Mouse (Mus musculus): ENCODE measurements around the gene Hoxa11. TPM values are rescaled to one million over a fixed set of nuclear protein-coding genes. Genes with fewer than 3 reads are reported as not detected.
A peak's percentile ranks its signal among the peaks of the same experiment; 100 is the strongest.

Gene Hoxa11
- total RNA-seq, 2 experiments from 2014 or later: not detected

DNA sequence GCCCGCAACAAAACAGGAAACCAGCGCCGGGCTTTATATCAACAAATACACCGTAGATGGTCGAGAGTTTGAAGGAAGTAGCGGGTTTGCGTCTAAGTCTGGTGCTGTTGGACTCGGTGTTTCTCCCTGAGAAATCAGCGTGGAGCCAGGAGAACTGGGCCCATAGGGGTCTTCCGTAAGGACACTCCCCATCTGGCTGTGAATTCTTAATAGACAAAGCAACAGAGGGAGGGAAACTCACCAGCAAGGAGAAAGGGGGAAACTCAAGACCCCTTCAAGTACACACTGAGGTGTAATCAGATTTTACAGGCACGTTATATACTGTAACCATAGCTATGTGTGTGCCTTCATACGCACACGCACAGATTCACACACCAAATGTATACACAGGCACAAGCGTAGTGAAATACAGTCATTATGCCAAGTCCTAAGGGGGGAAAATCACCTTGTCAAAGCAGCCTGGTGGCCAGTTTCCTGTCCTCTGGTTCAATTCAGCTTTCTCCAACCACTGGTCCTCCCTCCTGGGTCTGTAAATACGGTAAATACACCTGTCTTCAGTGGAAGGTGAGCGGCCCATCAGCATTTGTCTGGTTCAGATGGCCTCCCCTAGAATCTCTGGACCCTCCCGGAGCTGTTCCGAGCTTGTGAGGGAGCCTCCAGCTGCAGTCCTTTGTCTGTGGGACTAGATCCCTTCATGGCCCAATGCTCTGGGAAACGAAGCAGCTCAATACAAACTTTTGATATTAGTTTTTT lies 20.5 kb upstream of the Hoxa11 start:
- DNase-seq: no peak
- intact Hi-C loops (cut with DNase I): no loop called here

DNA sequence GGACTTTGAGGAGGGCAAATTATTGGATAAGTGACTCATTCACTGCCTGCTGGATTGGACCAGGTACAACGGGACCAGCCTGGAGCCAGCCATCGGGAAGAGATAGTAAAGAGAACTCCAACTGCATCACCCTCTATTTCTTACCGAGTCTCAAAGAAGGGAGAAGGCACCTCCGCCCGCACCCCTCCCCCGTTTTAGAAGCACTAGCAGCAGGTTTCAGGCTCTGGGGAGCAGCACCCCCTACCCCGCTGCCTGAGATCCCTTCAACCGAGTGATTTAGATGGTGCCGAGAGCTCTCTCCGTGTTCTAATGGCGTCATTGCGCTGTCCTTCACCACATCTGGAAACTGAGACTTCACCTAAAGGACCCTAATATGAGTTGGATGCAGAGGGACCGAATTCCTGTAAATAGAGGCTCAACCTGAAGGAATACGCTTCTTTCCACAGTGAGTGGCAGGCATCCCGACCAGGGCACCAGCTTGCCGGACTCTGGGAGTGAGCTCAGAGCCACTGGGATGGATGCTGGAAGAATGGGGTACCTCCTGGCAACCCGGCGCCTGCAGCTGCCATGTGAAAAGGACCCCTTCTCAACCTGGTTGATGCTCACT lies 19.8 kb upstream of the Hoxa11 start:
- DNase-seq: no peak
- intact Hi-C loops (cut with DNase I): no loop called here

DNA sequence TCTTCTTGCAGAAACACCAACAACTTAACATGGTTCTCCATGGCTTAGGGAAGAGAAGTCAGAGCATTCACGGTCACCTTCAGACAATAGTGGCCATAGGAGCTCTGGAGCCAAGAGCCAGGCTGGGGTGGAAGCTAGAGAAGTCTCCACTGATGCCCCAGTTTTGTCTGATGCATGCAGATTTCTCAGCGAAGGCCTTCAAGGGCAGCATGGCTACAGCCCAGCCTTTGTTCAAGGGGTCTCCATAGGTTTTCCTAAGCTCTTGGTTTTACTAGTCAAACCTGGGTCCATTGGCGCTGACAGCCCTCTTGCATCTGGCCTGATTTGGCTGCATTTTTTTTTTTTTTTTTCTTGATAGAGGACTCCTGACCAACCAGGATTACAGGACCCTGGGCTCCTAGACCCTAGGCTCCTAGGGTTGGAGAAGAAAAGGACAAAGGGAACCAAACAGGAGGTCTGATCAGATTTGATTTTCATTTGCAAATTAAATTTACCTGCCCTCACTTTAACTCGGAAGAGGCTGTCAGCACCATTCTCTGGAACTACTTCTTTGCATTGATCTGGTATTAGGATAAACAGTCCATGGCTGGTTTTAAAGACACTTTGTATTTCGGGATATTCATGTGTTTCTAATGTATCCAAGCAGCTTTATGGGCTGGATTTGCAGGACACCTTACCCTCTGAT lies 18.6 kb upstream of the Hoxa11 start:
- intact Hi-C loops (cut with DNase I): no loop called here
- no peak for DNase-seq

DNA sequence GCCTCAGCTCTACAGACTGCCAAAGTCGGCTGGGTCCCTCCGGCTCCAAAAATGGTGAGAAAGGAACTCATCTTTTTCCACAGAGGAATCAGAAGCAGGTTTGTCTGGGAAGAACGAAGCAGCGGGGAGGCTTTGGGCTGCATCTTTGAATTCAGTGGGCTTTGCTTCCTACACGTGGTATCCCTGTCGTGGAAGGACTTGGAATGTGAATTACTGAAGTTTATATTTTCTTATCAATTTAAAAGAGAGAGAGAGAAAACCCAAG lies 17.6 kb upstream of the Hoxa11 start:
- intact Hi-C loops (cut with DNase I): no loop called here
- DNase-seq: no peak

DNA sequence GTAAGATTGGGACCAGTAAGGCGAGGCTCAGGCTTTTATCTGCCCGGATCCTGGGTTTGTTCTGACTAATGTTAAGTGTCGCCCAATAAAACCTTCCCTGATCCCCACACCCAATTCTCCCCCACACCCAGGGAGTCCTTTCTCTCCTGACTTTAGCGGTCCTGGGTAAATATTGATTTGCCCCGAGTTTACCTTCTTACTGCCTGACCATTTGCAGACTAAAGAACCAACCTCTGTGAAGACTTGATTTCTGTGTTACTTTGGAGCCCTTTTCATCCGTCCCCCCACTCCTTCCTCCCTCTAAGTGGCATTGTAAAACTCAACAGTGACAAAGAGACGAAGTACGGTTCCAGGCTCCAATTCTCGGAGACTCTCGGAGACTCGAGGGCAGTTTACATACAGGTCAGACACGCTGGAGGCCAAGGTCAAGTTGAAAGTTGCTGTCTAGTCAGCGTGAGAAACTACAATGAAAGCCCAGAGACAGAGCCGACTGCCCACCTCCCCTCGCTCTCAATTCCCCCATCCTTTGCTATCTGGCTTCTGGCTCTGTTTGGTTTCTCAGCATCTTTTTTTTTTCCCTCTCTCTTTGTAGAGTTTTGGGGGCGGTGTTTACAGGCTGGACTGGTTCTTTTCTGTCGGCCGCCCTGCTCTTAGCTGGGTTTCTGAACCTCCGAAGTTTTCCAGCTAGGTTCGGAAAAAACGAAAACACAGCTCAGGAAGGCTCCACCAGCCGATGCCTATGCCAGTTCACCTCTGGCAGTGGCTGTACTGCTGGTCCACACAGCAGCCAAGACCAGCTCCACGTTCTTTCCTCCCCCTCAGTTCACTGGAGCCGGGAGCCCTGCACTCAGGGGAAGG lies 17.1 kb upstream of the Hoxa11 start:
- intact Hi-C loops (cut with DNase I): no loop called here
- DNase-seq: no peak

DNA sequence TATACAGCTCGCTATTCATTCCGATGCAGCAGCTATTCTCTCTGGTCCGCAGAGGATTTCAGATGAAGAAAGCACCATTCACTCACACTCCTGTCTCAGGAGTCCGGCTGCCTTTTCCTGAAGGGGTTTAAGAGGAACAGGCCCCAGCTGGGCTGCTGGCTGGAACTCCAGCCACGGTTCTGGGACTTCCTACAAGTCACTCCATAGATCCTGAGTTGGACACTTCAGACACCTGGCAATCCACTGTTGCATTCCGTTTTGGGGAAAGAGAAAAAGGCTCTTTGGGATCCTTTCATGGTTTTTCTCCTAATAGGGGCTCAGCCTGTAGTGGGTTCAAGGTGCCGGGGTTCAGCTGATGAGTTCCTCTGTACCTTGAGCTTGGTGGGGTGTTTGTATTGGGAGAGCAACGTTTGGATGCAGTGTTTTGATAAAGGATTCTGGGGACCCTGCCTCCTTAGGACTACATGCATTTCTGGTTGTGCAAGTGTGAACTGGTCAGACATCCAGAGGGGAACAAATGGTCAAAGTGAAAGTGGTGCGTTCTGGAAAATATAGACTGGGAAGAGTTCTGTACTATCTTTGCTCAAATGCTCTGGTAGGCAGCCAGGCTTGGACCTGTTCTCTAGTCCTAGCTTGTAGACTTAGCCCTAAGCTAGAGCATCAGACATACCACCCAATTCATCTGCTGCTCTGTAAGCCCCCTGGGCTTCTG lies 16.3 kb upstream of the Hoxa11 start:
- intact Hi-C loops (cut with DNase I): no loop called here
- no peak for DNase-seq

DNA sequence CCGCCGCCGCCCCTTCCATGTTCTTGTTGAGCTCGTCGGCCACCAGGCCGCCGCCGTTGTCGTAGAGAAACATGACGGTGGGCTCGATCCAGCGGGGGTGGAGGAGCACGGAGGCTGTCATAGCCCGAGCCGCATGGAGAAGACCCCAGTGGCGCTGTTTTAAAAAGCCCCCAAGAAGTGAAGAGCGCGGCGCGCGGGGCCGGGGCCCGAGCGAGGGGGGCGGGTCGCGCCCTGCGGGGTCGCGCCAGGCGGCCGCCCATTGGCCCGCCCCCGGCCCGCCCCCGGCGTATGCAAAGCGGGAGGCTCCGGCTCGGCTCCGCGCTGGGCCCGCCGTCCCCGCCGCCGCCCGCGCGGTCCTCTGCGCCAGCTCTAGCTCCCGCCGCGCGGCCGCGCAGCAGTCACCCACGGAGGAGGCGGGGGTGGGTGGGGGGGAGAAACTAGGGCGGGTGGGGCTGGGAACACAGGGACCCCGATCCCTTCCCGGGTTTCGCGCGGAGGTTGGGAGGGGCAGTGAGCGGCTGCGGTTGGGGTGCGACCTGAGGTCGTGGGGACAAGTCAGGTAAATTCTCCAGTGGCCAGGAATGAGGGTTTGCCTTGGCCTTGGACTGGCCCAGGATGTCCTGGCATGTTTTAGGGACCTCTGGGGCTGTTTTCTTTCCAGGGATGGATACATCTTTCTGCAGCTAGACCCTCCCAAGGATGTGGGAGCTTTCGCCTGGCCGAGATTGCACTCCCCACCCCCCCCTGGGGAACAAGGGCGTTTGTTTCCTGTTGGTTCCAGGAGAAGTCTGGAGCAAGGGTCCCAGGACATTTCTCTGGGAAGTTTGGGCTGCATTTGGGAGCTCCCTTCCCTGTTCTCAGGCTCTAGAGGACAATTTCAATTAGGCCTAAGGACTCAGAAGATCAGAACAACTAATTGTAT lies 15.3 kb upstream of the Hoxa11 start, which contains the start of gene Hoxa13:
Gene Hoxa13, minus strand, starts transcription at position 227 of the 922 bp plus-strand sequence.
- no peak for DNase-seq
- intact Hi-C loops (cut with DNase I): no loop called here

DNA sequence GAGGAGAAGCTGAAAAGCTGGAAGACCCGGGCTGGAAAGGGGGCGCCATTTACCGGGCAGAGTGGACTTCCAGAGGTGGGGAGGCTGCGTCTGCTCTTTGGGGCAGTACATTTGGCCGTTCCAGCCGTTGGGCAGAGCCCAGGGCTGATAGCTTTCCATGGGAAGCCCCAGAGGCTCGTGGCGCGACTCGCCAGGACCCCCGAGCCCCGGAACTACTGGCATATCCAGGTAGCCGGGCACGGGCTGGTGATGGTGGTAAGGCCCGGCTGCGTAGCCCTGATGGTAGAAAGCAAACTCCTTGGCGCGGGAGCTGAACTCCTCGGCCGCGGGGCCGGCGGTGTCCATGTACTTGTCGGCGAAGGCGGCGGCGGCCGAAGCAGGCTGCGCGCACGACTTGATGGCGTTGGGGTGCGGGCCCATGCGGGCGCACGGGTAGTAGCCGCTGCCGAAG lies 14.2 kb upstream of the Hoxa11 start:
- intact Hi-C loops (cut with DNase I): no loop called here
- DNase-seq: no peak

DNA sequence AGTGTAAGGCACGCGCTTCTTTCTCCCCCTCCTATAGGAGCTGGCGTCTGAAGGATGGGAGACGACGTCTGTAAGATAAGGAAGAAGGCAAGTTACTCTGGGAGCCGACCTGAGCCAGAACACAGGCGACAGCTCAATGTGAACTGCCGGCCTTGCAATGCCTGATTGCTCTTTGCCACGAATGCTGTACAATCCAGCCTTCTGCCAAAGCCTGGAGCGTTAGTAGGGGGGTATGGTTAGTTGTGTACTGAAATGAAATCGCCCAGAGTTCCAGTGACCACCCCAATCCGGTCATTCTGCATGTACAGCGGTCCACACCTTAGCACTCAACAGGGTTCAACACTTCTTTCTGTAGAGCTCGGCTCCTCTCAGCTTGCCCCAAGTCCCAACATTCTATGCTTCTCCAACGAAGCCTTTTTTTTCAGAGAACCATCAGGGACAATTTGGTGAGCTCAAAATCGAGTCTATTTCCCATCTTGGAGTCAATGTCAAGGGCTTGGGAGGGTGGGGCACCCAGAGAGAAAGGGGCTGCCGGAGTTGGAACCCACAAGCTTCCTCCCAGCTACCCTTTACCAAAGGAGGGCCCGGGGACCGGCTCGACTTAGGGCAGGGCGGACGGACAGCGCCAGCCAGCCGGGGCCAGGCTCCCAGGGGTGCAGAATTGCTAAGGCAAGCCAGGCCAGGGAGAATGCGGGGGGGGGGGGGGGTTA lies 13.6 kb upstream of the Hoxa11 start:
- DNase-seq: no peak
- intact Hi-C loops (cut with DNase I): no loop called here

DNA sequence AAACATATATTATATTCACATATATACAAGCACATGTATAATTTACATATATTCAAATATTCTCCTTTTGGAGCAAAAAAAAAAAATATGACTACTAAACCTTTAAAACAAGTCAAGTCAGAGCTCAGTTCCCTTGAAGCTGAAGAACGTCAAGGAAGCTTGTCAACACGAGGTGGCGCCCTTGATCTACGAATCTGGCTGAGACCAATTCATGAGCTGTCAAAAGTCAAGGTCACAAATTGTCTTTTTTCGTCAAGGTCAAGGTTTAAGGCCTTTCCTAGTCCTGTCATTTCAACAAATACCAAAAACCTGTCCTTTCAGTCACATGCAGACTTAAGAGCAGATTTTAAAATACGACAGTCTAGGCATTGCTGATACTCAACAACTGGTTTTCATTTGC lies 11.3 kb upstream of the Hoxa11 start:
- intact Hi-C loops (cut with DNase I): no loop called here
- DNase-seq: peak; percentile 87

DNA sequence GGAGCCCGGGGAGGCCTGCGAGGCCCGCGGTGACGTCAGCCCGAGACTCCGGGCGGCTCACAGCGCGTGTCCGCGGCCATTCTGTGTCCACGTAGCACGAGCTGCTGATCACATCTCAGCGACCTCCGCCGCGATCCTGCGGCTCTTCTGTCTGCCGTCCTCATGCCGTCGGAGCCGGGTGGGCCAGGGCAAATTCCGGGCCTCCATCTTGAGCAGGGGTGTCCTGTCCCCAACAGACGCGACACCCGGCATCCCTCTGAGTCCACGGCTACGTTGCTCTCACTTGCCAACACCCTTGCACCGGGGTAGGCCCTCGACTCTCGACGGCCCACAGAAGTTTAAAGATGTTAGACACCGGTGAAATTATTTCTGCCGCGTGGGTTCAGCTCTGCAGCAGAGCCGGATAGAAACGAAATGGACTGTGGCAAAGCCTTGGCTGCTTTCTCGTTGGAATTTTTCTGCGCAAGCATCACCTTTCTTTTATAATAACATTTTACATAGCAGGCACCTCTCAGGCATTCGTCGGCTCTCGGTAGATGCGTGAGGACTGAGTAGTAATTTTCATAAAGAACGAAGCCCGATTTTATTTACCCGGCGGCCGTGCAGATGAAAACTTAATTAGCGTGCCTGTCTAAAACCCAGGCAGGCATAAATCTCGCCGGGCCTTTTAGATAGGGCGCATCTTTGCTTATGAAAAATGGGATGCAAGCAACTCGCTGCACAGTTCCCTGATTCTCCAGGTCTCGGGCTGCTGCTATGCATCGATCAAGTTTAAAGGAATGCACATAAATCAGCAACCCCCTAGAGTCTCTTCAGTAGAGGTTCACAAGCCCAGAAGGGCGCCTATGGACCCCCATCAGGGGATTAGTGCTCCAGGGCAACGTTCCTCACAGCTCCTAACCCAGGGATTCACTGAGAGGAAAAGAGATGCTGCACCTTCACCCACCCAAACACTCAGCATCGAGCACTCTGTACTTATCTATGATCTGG lies 8.2 kb upstream of the Hoxa11 start:
- DNase-seq: no peak
- intact Hi-C loops (cut with DNase I): no loop called here

DNA sequence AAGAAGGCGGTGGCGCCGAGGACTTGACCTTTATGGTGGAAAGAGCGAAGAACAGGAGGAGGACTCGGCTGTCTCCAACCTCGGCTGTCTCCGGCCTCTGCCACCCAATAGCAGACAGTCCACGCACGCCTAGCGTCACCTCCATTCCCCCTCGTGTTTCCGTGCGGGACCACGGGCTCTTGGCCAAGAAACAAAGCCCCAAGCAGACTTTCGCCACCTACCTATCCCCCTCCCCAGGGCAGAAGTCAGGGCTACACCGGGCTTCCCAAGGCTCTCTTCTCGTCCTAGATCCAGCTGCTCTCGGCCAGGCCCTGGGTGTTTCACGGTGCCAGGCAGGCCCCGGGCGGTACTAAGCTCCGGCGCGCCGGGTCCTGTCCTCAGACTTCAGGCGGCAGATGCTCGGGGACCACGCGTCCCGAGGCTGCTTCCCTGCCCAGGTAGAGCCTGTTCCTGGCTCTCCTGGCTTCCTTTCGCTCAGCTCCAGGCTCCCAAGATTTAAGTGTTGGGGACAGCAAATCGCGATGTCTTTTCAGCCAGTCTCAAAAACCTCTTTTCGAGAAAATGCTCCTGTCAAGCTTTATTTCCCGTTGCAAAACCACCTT lies 7.3 kb upstream of the Hoxa11 start:
- no peak for DNase-seq
- intact Hi-C loops (cut with DNase I): no loop called here

DNA sequence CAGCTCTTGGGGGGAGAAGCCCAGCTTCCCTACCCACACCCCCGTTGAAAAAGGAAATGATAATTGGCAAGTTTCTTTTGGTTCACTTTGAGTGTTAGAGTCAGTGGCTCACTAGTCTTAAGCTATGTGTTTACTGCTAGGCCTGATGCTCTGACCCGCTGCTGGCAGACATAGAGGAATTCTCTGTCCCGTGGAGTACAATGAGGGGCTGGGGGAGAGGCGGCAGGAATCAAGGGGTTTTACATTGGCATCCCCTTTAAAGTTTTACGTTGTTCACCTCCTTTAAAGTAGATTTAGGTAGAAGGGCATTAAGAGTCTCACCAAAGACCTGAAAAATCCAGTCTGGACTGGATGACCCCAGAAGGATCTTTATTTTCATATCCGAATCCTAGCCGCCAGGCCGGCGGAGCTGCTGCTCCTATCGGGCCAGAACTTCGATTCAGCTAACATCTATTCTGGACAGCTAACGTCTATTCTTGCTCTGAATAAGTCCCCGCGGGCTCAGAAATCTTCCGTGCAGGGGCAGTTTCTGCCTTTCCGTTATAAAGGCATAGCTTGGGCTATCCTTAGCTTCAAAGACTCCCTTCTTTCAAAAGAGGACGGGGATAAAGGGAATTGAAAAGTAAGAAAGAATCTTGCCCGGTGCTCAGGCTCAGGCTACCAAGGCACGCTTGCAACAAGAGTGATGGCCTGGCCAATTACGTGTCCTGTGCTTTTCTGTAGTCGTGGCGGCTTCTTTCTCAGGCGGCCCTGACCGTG lies 6.6 kb upstream of the Hoxa11 start:
- DNase-seq: no peak
- intact Hi-C loops (cut with DNase I): no loop called here

DNA sequence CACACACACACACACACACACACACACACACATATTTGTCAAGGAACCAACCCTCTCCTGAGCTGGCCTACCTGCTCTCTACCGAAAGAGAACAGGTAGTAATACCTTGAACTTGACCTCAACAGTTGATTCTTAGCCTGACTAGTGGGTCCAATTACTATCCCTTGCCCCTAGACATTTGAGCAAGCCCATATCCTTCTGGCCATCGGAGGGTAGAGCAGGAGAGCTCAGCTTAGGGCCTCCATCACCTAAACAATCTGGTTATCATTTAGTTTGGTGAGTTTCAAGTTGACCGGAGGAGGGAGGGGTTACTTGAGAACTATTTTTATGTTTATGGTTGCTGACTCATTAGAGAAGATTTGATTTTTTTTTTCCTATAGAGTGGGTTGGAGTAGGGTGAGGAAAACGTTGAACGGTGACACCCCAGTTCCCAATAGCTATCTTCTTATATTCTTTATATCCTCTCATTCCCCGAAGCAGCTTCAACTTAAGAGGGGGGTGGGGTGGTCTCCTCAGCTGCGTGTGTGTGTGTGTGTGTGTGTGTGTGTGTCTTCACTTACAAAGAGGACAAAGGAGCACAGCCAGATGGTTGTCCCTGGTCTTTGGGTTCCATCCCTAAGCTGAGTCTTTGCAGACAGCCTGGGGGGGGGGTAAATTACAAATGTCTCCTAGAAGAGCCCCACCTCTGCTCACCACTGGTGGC lies 5.7 kb upstream of the Hoxa11 start:
- DNase-seq: no peak
- intact Hi-C loops (cut with DNase I): no loop called here

DNA sequence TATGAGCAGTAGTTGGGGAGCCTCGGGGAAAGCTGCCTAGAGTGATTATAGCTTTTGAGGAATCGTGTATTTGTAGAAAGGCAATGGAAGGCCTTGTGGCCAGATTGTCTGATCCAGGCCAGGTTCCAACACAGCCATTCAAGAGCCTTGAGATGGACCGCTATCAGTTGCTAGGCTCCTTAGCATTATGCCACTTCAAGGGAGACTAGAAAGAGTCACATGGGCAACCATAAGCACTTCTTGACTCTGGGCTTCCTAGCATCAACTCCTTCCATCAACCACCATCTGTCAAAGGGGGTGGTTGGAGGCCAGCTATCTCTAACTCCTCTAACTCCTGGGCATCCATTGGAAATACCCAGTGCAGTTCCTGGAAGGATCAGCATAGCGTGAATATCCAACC lies 4.2 kb upstream of the Hoxa11 start:
- no peak for DNase-seq
- intact Hi-C loops (cut with DNase I): no loop called here

DNA sequence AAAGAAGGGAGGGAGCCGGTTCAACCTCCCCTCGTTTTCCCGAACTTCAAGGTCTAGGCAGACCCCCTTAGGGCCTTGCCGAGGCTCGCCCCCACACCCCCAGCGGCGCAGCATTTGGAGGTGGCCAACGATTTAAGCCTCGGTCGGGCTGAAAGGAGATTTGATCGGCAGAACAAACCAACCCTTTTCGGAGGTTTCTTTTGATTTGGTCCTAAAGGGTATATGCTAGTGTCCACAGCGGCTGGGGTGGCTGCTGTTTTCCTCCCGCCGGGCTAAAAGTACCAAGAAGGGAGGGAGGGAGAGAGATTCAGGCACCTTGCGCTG lies 3.8 kb upstream of the Hoxa11 start:
- DNase-seq: no peak
- intact Hi-C loops (cut with DNase I): no loop called here
